ENCODE assay signal across 7 mouse cellular contexts in the genomic region with DNA sequence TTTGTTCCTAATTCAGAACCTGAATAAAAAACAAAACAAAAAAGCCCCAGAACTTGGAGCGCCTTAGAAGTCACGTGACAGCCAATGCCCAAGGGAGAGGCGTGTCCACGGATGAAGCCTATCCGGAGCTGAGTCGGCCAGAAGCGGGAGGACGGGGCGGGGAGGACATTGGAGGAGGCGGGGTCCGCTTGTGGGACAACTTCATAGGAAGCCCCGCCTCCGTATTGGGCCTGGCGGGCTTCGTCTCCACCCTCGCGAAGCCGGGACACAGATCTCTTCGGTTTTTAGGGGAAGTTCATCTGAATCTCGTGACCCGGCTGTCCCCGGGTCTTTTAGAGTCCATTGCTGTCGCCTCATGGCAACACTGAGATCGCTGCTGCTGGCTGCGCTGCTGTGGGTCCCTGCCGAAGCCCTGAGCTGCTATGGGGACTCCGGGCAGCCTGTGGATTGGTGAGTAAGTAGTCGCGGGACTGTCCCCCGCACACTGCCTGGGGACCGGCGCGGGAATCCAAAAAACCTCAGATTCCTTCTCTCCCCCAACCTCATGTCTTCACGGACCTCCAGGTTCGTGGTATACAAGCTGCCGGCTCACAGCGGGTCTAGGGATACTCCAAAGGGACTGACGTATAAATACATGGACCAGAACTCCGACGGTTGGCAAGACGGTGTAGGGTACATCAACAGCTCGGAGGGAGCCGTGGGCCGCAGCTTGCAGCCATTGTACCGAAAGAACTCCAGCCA. TPM values are rescaled to one million over a fixed set of nuclear protein-coding genes. Genes with fewer than 3 reads are reported as not detected.
DNase-seq lines count a peak whose midpoint lies in the region; ATAC-seq and TF ChIP-seq lines count a peak whose summit lies in the region.

Gene Dnase2a, plus strand, starts transcription at position 140 of the 741 bp plus-strand sequence.

- peaks cover 23% of the 10 kb centered on the region for H3K4me1 ChIP-seq in embryonic facial prominence, embryonic 12.5 days
- H3K4me1 ChIP-seq in limb, embryonic 12.5 days (replicated peaks), result peaks cover 25% of the 10 kb centered on the region
- H3K4me1 ChIP-seq in midbrain, embryonic 15.5 days, result peaks cover 17% of the 10 kb centered on the region
- H3K4me1 ChIP-seq in spleen, adult 2 months (ENCODE audit: control insufficient read depth, insufficient read depth, insufficient read length), result peaks cover 13% of the 10 kb centered on the region

- TF ChIP-seq CTCF in spleen, adult 2 months (IDR thresholded peaks at IDR 0.05; ENCODE audit: extremely low read depth, insufficient read depth, insufficient read length, insufficient replicate concordance), result no peak

- no peaks in the 10 kb centered on the region for H3K9me3 ChIP-seq in embryonic facial prominence, embryonic 12.5 days
- H3K9me3 ChIP-seq in limb, embryonic 12.5 days, result no peaks in the 10 kb centered on the region
- H3K9me3 ChIP-seq in midbrain, embryonic 15.5 days, result no peaks in the 10 kb centered on the region

- DNase-seq in adrenal gland, postnatal 14 days, result peak; percentile 98
- DNase-seq in heart, adult 11 months, result peak; percentile 100
- DNase-seq in kidney, adult 18-20 months, result peak; percentile 97
- peak; percentile 95 to 99 for DNase-seq in spleen, adult 2 months (ENCODE audit: low read depth in 1 of 2, low spot score in 2 of 2)

- ATAC-seq in embryonic facial prominence, embryonic 12.5 days (ENCODE audit: insufficient number of reproducible peaks, insufficient read depth, low FRiP score, low TSS enrichment), result peak; percentile 67; the same call in 1 of the 2 replicates
- peak; percentile 87 for ATAC-seq in limb, embryonic 12.5 days (ENCODE audit: insufficient number of reproducible peaks, insufficient read depth, low FRiP score, low TSS enrichment, low read depth)
- peak; percentile 65 for ATAC-seq in midbrain, embryonic 15.5 days (replicated peaks)

- peak within 1 kb of the TSS; percentile 68 for H3K4me2 ChIP-seq in embryonic facial prominence, embryonic 12.5 days (replicated peaks)
- peak within 1 kb of the TSS; percentile 80 for H3K4me2 ChIP-seq in limb, embryonic 12.5 days
- H3K4me2 ChIP-seq in midbrain, embryonic 15.5 days, result peak within 1 kb of the TSS; percentile 50

- H3K36me3 ChIP-seq in embryonic facial prominence, embryonic 12.5 days, result no peaks in the 10 kb centered on the region; the same call in 1 of the 2 replicates
- H3K36me3 ChIP-seq in limb, embryonic 12.5 days, result peaks cover 4% of the 10 kb centered on the region; the same call in 1 of the 2 replicates
- H3K36me3 ChIP-seq in midbrain, embryonic 15.5 days (replicated peaks), result peaks cover 20% of the 10 kb centered on the region
- H3K36me3 ChIP-seq in spleen, adult 2 months (ENCODE audit: control insufficient read depth, insufficient read depth, low read length), result peaks cover 3% of the 10 kb centered on the region; the same call in 1 of the 2 replicates

- WGBS in embryonic facial prominence, embryonic 12.5 days, result under 1% methylated on average over 45 of the region's 45 CpGs
- under 1% methylated on average over 45 of the region's 45 CpGs for WGBS in limb, embryonic 12.5 days
- WGBS in midbrain, embryonic 15.5 days, result 2% methylated on average over 45 of the region's 45 CpGs
- WGBS in spleen, adult 2 months, result under 1% methylated on average over 45 of the region's 45 CpGs

- peaks cover 44% of the 10 kb centered on the region for H3K27me3 ChIP-seq in embryonic facial prominence, embryonic 12.5 days
- H3K27me3 ChIP-seq in limb, embryonic 12.5 days, result peaks cover 48% of the 10 kb centered on the region
- H3K27me3 ChIP-seq in midbrain, embryonic 15.5 days (replicated peaks), result peaks cover 24% of the 10 kb centered on the region
- H3K27me3 ChIP-seq in spleen, adult 2 months (ENCODE audit: control insufficient read depth, insufficient read depth, low read length), result no peaks in the 10 kb centered on the region

- H3K4me3 ChIP-seq in embryonic facial prominence, embryonic 12.5 days, result peak within 1 kb of the TSS; percentile 51
- peak within 1 kb of the TSS; percentile 58 for H3K4me3 ChIP-seq in limb, embryonic 12.5 days (replicated peaks)
- peak within 1 kb of the TSS; percentile 33 for H3K4me3 ChIP-seq in midbrain, embryonic 15.5 days
- peak within 1 kb of the TSS; percentile 65 for H3K4me3 ChIP-seq in spleen, adult 2 months (ENCODE audit: extremely low read depth, insufficient read depth, insufficient read length)

- peak within 1 kb of the TSS; percentile 58 for H3K27ac ChIP-seq in embryonic facial prominence, embryonic 12.5 days
- H3K27ac ChIP-seq in limb, embryonic 12.5 days, result 0 out of 2 replicates have a peak within 1 kb of the TSS, but pooled peaks have one; percentile 17
- no peak within 1 kb of the TSS for H3K27ac ChIP-seq in midbrain, embryonic 15.5 days
- peak within 1 kb of the TSS; percentile 81 for H3K27ac ChIP-seq in spleen, adult 2 months (ENCODE audit: insufficient read depth, low read length)

- TF ChIP-seq POLR2A in spleen, adult 2 months (IDR thresholded peaks at IDR 0.05; ENCODE audit: low read depth, low read length), result peak; percentile 52

- H3K9ac ChIP-seq in embryonic facial prominence, embryonic 12.5 days, result peak within 1 kb of the TSS; percentile 63
- H3K9ac ChIP-seq in limb, embryonic 12.5 days (replicated peaks), result peak within 1 kb of the TSS; percentile 70
- H3K9ac ChIP-seq in midbrain, embryonic 15.5 days, result peak within 1 kb of the TSS; percentile 17; the same call in 1 of the 2 replicates

RNA-seq across cellular contexts. Expression of gene Dnase2a, which starts in this region (rescaled TPM):
- total RNA-seq in adrenal gland, postnatal 14 days (2021), result 8.3 and 11.0 TPM in 2 replicates
- polyA plus RNA-seq in embryonic facial prominence, embryonic 12.5 days (2016; fragmentation: Nextera tagmentation; extraction: Ambion mirVana), result 14.8 and 15.4 TPM in 2 replicates
- 12.8 and 14.0 TPM in 2 replicates for polyA plus RNA-seq in limb, embryonic 12.5 days (2016; fragmentation: Nextera tagmentation; extraction: Ambion mirVana)
- 7.1 and 7.6 TPM in 2 replicates for polyA plus RNA-seq in midbrain, embryonic 15.5 days (2015; fragmentation: Nextera tagmentation; extraction: Ambion mirVana)
- polyA plus RNA-seq in spleen, adult 2 months (2012; rRNA removed), result 43.4 and 44.9 TPM in 2 replicates

Comparison
In these comparisons a context has a peak if more than half of its experiments do, and no peak if none do; other contexts are left out.
1. H3K9ac ChIP-seq: peak in every context shown above with its lines; median percentile 70 in limb, embryonic 12.5 days; 63 in embryonic facial prominence, embryonic 12.5 days; 17 in midbrain, embryonic 15.5 days.